Mouse (Mus musculus) midbrain, embryonic 14.5 days (tissue): ENCODE measurements around the gene Togaram2. TPM values are rescaled to one million over a fixed set of nuclear protein-coding genes. Genes with fewer than 3 reads are reported as not detected.

Source experiments
- ATAC-seq: fragments of 200-750 bp; cut with Nextera tagmentation; 2 replicates; pipeline ENCODE4 v1.8.0; 2017; ENCODE audit warnings: moderate number of reproducible peaks, moderate library complexity; ENCODE audit not compliant: low FRiP score, low TSS enrichment
- DNase-seq: peaks from one replicate; pipeline ENCODE4 v3.0.0-alpha.2; 2015
- H3K27ac ChIP-seq: fragments of 300-500 bp; sonication (generic); replicated peaks from 2 replicates; pipeline ENCODE4 v1.5.1; 2014; ENCODE audit warnings: mild to moderate bottlenecking, low read depth, low read length, moderate library complexity
- H3K27me3 ChIP-seq: fragments of 300-500 bp; sonication (generic); 2 replicates; pipeline ENCODE4 v1.6.1; 2014; ENCODE audit warnings: low read length, control low read depth, mixed read lengths; ENCODE audit not compliant: control insufficient read depth, insufficient read depth
- H3K36me3 ChIP-seq: fragments of 300-500 bp; sonication (generic); 2 replicates; pipeline ENCODE4 v1.6.1; 2014; ENCODE audit warnings: low read length, control low read depth; ENCODE audit not compliant: control insufficient read depth, insufficient read depth
- H3K4me1 ChIP-seq: fragments of 300-500 bp; sonication (generic); 2 replicates; pipeline ENCODE4 v1.6.1; 2014; ENCODE audit warnings: mild to moderate bottlenecking, antibody characterized with exemption, low read length, control low read depth; ENCODE audit not compliant: control insufficient read depth, insufficient read depth
- H3K4me2 ChIP-seq: fragments of 300-500 bp; sonication (generic); 2 replicates; pipeline ENCODE4 v1.6.1; 2014; ENCODE audit warnings: mild to moderate bottlenecking, low read length, moderate library complexity
- H3K4me3 ChIP-seq: fragments of 300-500 bp; sonication (generic); replicated peaks from 2 replicates; pipeline ENCODE4 v1.5.1; 2014; ENCODE audit warnings: low read depth, low read length
- H3K9ac ChIP-seq: fragments of 300-500 bp; sonication (generic); replicated peaks from 2 replicates; pipeline ENCODE4 v1.6.1; 2014; ENCODE audit warnings: mild to moderate bottlenecking, low read length, moderate library complexity
- H3K9me3 ChIP-seq: fragments of 300-500 bp; sonication (generic); 2 replicates; pipeline ENCODE4 v1.6.1; 2016; ENCODE audit warnings: low read length, control low read depth, mixed read lengths; ENCODE audit not compliant: control insufficient read depth
- WGBS: fragments of 180-500 bp; shearing (Covaris S2); extraction: QIAGEN DNeasy Blood & Tissue Kit; methylation state at CpG from one replicate; pipeline ENCODE4 v1.1.7; 2014; 5-methylcytosine and 5-hydroxymethylcytosine counted together
- polyA plus RNA-seq: library from polyadenylated mRNA; unstranded; fragments of >200 nt; fragmentation: Nextera tagmentation; extraction: Ambion mirVana; gene quantifications from 2 replicates; pipeline ENCODE4 v1.2.1, GENCODE M21; 2014

Togaram2 gene
- polyA plus RNA-seq, 1 experiment from 2014 or later: 0.14 TPM

DNA sequence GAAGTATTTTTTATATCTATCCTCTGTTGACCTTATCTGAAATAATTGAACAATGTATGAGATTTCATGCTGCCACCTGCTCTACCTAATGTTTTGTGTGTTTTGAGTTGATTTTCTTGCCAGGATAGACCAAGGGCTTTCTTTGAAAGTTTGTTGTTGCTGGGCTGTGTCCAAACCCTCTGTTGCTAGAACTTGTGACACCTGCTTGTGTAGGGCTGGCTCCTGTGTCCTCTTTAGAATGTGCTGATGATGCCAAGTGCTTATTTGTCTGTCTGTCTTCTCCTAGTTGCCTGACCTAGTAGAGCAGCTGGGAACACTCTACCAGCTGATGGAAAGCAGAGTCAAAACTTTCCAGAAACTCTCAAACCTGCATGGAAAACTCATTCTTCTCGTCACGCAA lies 20.6 kb upstream of the Togaram2 start:
- 90% methylated on average over 2 of the region's 2 CpGs for WGBS
- H3K27ac ChIP-seq: no peak overlapping the region
- H3K4me2 ChIP-seq: no peak overlapping the region
- H3K9me3 ChIP-seq: no peaks in the 10 kb centered on the region
- no peaks in the 10 kb centered on the region for H3K4me1 ChIP-seq
- peaks cover 70% of the 10 kb centered on the region for H3K36me3 ChIP-seq
- no peaks in the 10 kb centered on the region for H3K27me3 ChIP-seq
- no peak overlapping the region for H3K4me3 ChIP-seq
- DNase-seq (no peak), ATAC-seq (no peak)
- H3K9ac ChIP-seq: no peak overlapping the region

GRCm38 (mm10) chr17:71652934-71653333 lies 20.1 kb upstream of the Togaram2 start:
- no peak overlapping the region for H3K4me3 ChIP-seq
- DNase-seq (no peak), ATAC-seq (no peak)
- no peaks in the 10 kb centered on the region for H3K9me3 ChIP-seq
- H3K4me1 ChIP-seq: no peaks in the 10 kb centered on the region
- peaks cover 73% of the 10 kb centered on the region for H3K36me3 ChIP-seq
- WGBS: 92% methylated on average over 5 of the region's 5 CpGs
- H3K27me3 ChIP-seq: no peaks in the 10 kb centered on the region
- H3K9ac ChIP-seq: no peak overlapping the region
- H3K4me2 ChIP-seq: no peak overlapping the region
- H3K27ac ChIP-seq: no peak overlapping the region

GRCm38 (mm10) chr17:71657521-71657920 lies 15.5 kb upstream of the Togaram2 start:
- Histone ChIP-seq H3K9me3 (no peaks in the 10 kb centered on the region), H3K9ac (no peak overlapping the region), H3K27ac (no peak overlapping the region), H3K4me3 (no peak overlapping the region), H3K27me3 (no peaks in the 10 kb centered on the region), H3K4me2 (no peak overlapping the region), H3K36me3 (peaks cover 45% of the 10 kb centered on the region), H3K4me1 (no peaks in the 10 kb centered on the region)
- no peak for ATAC-seq
- 86% methylated on average over 4 of the region's 4 CpGs for WGBS
- DNase-seq: no peak

DNA sequence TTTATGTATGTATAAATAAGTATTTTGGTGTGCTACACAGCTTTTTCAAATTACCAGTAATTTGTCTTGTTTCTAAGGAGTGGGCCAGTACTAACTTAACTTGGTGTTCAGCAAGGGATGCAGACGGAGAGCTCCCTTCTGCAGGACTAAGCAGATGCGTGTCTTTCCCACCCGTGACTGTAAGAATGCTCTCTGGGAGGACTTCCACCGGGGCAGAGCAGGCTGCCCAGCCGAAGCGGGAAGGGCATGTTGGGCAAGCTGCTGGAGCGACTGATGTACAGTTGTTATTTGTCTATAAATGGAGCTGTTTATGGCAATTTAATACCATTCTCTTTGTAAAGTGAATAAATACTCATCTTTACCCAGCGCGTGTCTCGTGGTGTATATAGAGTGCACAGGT lies 14.4 kb upstream of the Togaram2 start:
- ATAC-seq (no peak), DNase-seq (no peak)
- peaks cover 36% of the 10 kb centered on the region for H3K36me3 ChIP-seq
- no peak overlapping the region for H3K27ac ChIP-seq
- no peak overlapping the region for H3K4me2 ChIP-seq
- no peaks in the 10 kb centered on the region for H3K27me3 ChIP-seq
- no peaks in the 10 kb centered on the region; the same call in 1 of the 2 replicates for H3K4me1 ChIP-seq
- H3K9ac ChIP-seq: no peak overlapping the region
- no peak overlapping the region for H3K4me3 ChIP-seq
- 93% methylated on average over 10 of the region's 10 CpGs for WGBS
- no peaks in the 10 kb centered on the region for H3K9me3 ChIP-seq

DNA sequence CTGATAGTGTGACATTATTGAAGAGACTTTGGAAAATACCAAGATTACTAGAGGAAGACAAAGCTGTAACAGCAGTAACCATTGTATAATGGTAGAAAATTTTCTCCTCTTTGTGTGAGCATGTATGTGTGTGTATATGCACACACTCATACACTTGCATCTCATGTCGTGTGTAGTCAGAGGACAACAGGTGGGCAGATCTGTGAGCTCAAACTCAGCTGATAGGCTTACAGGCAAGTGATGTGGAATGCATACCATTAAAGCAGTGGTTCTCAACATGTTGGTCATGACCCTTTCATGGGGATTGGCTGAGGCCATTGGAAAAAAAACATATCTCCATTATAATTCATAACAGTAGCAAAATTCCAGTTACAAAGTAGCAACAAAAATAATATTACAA lies 12.7 kb upstream of the Togaram2 start:
- no peak for ATAC-seq
- no peak overlapping the region for H3K27ac ChIP-seq
- H3K4me3 ChIP-seq: no peak overlapping the region
- 51% methylated on average over 1 of the region's 1 CpGs for WGBS
- no peak for DNase-seq
- no peak overlapping the region for H3K4me2 ChIP-seq
- no peaks in the 10 kb centered on the region for H3K27me3 ChIP-seq
- no peak overlapping the region for H3K9ac ChIP-seq
- no peaks in the 10 kb centered on the region; the same call in 1 of the 2 replicates for H3K4me1 ChIP-seq
- no peaks in the 10 kb centered on the region for H3K9me3 ChIP-seq
- H3K36me3 ChIP-seq: peaks cover 27% of the 10 kb centered on the region

DNA sequence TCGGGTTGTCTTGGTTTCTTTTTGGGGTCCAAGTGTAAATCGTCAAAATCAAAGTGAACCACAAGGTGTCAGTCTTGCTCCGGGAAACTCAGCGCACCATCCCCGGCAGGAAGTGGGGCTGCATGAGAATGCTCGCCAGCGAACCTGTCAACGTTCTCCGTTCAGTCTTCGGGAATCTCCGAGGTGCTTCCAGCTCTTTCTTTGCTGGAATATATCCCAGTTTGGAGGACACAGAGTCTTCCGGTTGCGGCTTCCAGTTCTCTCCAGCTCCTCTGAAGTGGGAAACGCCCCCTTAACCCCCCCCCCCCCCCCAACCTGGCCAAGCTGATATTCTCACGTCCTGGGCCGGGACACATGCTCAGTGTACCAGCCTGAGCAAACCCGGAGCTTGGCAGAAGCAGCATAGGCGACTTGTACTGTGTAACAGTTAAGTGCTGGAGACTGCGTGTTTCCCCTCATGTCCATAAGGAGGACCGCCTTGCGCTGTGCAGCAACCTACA lies 10.3 kb upstream of the Togaram2 start:
- DNase-seq: peak; percentile 92
- WGBS: 9% methylated on average over 21 of the region's 21 CpGs
- H3K9ac ChIP-seq: no peak overlapping the region; the same call in 1 of the 2 replicates
- peak overlapping the region; percentile 27 for H3K4me3 ChIP-seq
- peak overlapping the region; percentile 61 for H3K4me2 ChIP-seq
- no peaks in the 10 kb centered on the region for H3K9me3 ChIP-seq
- H3K4me1 ChIP-seq: no peaks in the 10 kb centered on the region; the same call in 1 of the 2 replicates
- no peaks in the 10 kb centered on the region for H3K27me3 ChIP-seq
- peaks cover 10% of the 10 kb centered on the region for H3K36me3 ChIP-seq
- H3K27ac ChIP-seq: no peak overlapping the region
- peak; percentile 81 for ATAC-seq

DNA sequence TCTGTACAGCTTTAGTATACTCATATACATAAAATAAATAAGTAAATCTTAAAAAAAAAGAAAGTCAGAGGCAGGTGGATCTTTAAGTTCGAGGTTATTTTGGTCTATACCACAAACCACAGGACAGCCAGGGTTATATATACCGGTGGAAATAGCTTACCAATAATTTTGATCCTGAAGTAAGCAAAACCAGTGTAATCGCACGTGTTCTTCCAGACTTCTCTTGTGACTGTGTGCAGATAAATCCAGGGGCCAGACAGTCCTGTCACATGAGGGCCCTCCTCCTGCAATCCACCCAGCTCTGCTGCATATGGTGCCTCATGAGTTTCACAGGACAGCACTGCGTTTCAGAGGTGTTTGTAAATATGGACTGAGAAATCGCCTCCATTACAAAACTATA lies 9.6 kb upstream of the Togaram2 start:
- no peak for ATAC-seq
- no peak overlapping the region for H3K4me3 ChIP-seq
- H3K4me2 ChIP-seq: no peak overlapping the region
- no peaks in the 10 kb centered on the region; the same call in 1 of the 2 replicates for H3K4me1 ChIP-seq
- H3K9me3 ChIP-seq: no peaks in the 10 kb centered on the region
- H3K36me3 ChIP-seq: peaks cover 5% of the 10 kb centered on the region; the same call in 1 of the 2 replicates
- no peak overlapping the region for H3K27ac ChIP-seq
- DNase-seq: no peak
- 91% methylated on average over 6 of the region's 6 CpGs for WGBS
- no peaks in the 10 kb centered on the region for H3K27me3 ChIP-seq
- H3K9ac ChIP-seq: no peak overlapping the region

DNA sequence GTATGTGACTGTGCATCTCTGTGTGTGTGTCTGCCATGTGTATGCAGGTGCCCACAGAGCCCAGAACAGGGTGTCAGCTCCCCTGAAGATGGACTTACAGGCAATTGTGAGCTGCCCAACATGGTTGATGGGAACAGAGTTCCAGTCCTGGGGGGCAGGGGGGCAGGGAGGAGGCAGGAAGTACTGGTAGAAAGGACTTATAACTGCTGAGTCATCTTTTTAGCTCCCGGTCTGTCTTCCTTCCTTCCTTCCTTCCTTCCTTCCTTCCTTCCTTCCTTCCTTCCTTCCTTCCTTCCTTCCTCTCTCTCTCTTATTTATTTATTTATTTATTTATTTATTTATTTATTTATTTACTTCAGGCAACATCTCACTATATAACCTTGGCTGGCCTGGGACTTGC lies 8.9 kb upstream of the Togaram2 start:
- no peaks in the 10 kb centered on the region; the same call in 1 of the 2 replicates for H3K36me3 ChIP-seq
- whole genome bisulfite sequencing: 74% methylated on average over 1 of the region's 1 CpGs
- no peak for ATAC-seq
- no peak overlapping the region for H3K4me3 ChIP-seq
- DNase-seq: no peak
- H3K9ac ChIP-seq: no peak overlapping the region
- no peaks in the 10 kb centered on the region; the same call in 1 of the 2 replicates for H3K4me1 ChIP-seq
- no peaks in the 10 kb centered on the region for H3K27me3 ChIP-seq
- H3K9me3 ChIP-seq: no peaks in the 10 kb centered on the region
- H3K27ac ChIP-seq: no peak overlapping the region
- H3K4me2 ChIP-seq: no peak overlapping the region

GRCm38 (mm10) chr17:71665201-71665600 lies 7.9 kb upstream of the Togaram2 start:
- Histone ChIP-seq H3K27ac (no peak overlapping the region), H3K4me3 (no peak overlapping the region), H3K4me1 (no peaks in the 10 kb centered on the region; the same call in 1 of the 2 replicates), H3K27me3 (no peaks in the 10 kb centered on the region), H3K9me3 (no peaks in the 10 kb centered on the region), H3K4me2 (no peak overlapping the region), H3K36me3 (no peaks in the 10 kb centered on the region), H3K9ac (no peak overlapping the region)
- WGBS: 87% methylated on average over 4 of the region's 4 CpGs
- DNase-seq (no peak), ATAC-seq (no peak)
